Mouse (Mus musculus) heart, postnatal 0 days (tissue): ENCODE results near the gene Bcl2l14.

ENCODE experiments used
- CTCF ChIP-seq: IDR thresholded peaks from 2 replicates; pipeline ENCODE4 v1.5.1; 2016; ENCODE audit warnings: antibody characterized with exemption, control low read depth, low read depth
- EP300 ChIP-seq: IDR thresholded peaks from 2 replicates; pipeline ENCODE4 v1.6.1; 2016; ENCODE audit warnings: antibody characterized with exemption, low read depth

DNA sequence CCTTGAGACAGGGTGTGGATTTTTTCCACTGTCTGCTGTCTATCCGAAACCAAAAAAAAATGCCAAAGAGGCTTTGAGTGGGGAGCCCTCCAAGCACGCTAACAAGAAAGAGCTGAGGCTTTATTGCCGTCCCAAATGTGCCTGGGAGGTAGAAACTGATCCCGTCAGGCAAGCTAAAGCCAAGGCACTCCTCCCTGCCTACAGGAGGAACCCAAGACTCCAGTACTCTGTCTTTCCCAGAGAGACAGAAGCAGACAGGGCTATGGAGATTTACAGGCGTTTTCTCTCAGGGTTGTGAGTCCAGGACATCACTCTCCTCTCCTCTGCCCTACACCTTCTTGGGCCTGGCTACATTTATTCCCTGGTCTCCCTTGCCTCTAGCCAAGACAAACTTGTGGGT, 32.3 kb downstream of the Bcl2l14 start:
- TF ChIP-seq CTCF (no peak), EP300 (no peak)
